Mouse (Mus musculus) neural tube, embryonic 15.5 days (tissue): Measurements from ENCODE around the gene Slc8a1. TPM values are rescaled to one million over a fixed set of nuclear protein-coding genes. Genes with fewer than 3 reads are reported as not detected.

Source experiments
- ATAC-seq: fragments of 200-750 bp; cut with Nextera tagmentation; 2 replicates; pipeline ENCODE4 v1.8.0; 2017; ENCODE audit warnings: mild to moderate bottlenecking, moderate TSS enrichment, moderate library complexity; ENCODE audit not compliant: low FRiP score
- H3K27ac ChIP-seq: fragments of 300-500 bp; sonication (generic); replicated peaks from 2 replicates; pipeline ENCODE4 v1.5.1; 2015; ENCODE audit warnings: mild to moderate bottlenecking, inconsistent platforms
- H3K27me3 ChIP-seq: fragments of 300-500 bp; sonication (generic); replicated peaks from 2 replicates; pipeline ENCODE4 v1.6.1; 2015; ENCODE audit warnings: inconsistent platforms
- H3K36me3 ChIP-seq: fragments of 300-500 bp; sonication (generic); 2 replicates; pipeline ENCODE4 v1.6.1; 2015; ENCODE audit warnings: inconsistent platforms
- H3K4me1 ChIP-seq: fragments of 300-500 bp; sonication (generic); 2 replicates; pipeline ENCODE4 v1.6.1; 2015; ENCODE audit warnings: inconsistent platforms
- H3K4me2 ChIP-seq: fragments of 300-500 bp; sonication (generic); 2 replicates; pipeline ENCODE4 v1.6.1; 2015; ENCODE audit warnings: inconsistent platforms, mild to moderate bottlenecking, moderate library complexity
- H3K4me3 ChIP-seq: fragments of 300-500 bp; sonication (generic); replicated peaks from 2 replicates; pipeline ENCODE4 v1.5.1; 2015; ENCODE audit warnings: mild to moderate bottlenecking, inconsistent platforms
- H3K9ac ChIP-seq: fragments of 300-500 bp; sonication (generic); replicated peaks from 2 replicates; pipeline ENCODE4 v1.6.1; 2015; ENCODE audit warnings: mild to moderate bottlenecking, inconsistent platforms
- H3K9me3 ChIP-seq: fragments of 300-500 bp; sonication (generic); replicated peaks from 2 replicates; pipeline ENCODE4 v1.6.1; 2016; ENCODE audit warnings: inconsistent platforms
- WGBS: fragments of 180-500 bp; shearing (Covaris S2); methylation state at CpG from one replicate; pipeline ENCODE4 v1.1.7; 2015; ENCODE audit warnings: mixed read lengths; 5-methylcytosine and 5-hydroxymethylcytosine counted together
- polyA plus RNA-seq: library from polyadenylated mRNA; unstranded; fragments of >200 nt; fragmentation: Nextera tagmentation; extraction: Ambion mirVana; gene quantifications from 2 replicates; pipeline ENCODE4 v1.2.1, GENCODE M21; 2015

The Slc8a1 gene
- polyA plus RNA-seq, 1 experiment from 2014 or later: 23.1 TPM

DNA sequence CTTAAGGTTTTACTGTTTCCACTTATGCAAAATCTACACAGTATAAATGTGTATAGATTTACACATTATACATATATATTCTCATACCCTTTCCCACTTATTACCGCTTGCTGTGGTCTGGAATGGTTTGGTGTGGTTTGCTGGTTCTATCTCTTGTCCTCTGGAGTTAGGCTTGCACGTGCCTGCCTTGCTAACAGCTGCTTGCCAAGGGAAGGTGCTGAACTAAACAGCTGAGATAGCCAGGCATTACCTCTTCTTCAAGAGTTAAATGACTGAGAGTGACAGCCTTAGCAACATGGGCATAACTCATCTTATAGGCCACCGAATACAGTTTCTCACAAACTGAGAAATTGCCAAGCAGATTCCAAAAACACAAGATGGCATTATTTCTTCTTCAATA, 211.7 kb downstream of the Slc8a1 start:
- ATAC-seq: no peak
- Histone ChIP-seq H3K4me3 (no peak overlapping the region), H3K9ac (no peak overlapping the region), H3K9me3 (no peaks in the 10 kb centered on the region), H3K27ac (no peak overlapping the region), H3K36me3 (no peaks in the 10 kb centered on the region), H3K4me1 (peaks cover 14% of the 10 kb centered on the region), H3K4me2 (no peak overlapping the region), H3K27me3 (no peaks in the 10 kb centered on the region)
- WGBS: 95% methylated on average over 3 of the region's 3 CpGs

GRCm38 (mm10) chr17:81524826-81525225, 213.4 kb downstream of the Slc8a1 start:
- ATAC-seq: no peak
- H3K4me2 ChIP-seq: no peak overlapping the region
- H3K9ac ChIP-seq: no peak overlapping the region
- no peaks in the 10 kb centered on the region for H3K27me3 ChIP-seq
- no peak overlapping the region for H3K4me3 ChIP-seq
- 50% methylated on average over 6 of the region's 6 CpGs for WGBS
- no peaks in the 10 kb centered on the region for H3K9me3 ChIP-seq
- H3K27ac ChIP-seq: no peak overlapping the region; the same call in 1 of the 2 replicates
- H3K36me3 ChIP-seq: no peaks in the 10 kb centered on the region
- peaks cover 14% of the 10 kb centered on the region for H3K4me1 ChIP-seq

- WGBS: 84% methylated on average over 2 of the region's 2 CpGs
- Histone ChIP-seq H3K36me3 (no peaks in the 10 kb centered on the region), H3K4me1 (peaks cover 14% of the 10 kb centered on the region), H3K27me3 (no peaks in the 10 kb centered on the region), H3K9me3 (no peaks in the 10 kb centered on the region), H3K4me3 (no peak overlapping the region), H3K4me2 (no peak overlapping the region), H3K27ac (no peak overlapping the region), H3K9ac (no peak overlapping the region)
- no peak for ATAC-seq
Observed at GRCm38 (mm10) chr17:81523943-81524342, 214.2 kb downstream of the Slc8a1 start.

DNA sequence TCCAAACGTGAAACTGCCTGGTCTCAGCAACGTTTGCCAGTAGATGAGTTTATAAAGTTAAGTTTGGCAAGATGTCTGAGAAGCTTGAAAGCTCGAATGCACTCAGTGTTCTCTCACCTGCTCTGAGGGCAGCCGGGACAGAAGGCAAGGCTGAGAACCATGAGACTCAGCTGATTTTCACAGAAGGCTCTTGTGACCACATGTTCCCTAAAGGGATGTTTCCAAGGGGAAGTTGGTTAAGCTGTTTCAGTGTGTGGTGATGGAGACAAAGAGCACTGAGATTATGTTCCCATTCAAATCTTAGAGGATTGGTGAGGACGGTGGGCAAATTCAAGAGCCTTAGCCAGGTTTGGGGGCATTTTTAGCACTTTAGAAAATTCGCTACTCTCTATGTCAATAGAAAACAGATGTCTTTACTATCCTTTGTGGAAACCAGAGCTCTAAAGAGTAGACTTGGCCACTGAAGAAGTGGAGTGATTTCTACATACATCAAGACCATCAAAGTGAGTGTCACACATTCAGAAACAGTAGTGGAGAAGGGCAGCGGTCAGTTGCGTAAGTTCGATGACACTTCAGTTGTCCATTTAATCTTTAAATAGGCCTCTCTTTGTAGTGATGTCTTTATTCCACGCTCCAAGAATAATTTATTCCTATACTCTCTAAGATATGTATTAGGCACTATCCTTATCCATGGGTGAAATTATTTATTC, 219.7 kb downstream of the Slc8a1 start:
- WGBS: 92% methylated on average over 10 of the region's 10 CpGs
- H3K27ac ChIP-seq: no peak overlapping the region
- H3K4me3 ChIP-seq: no peak overlapping the region
- no peaks in the 10 kb centered on the region for H3K27me3 ChIP-seq
- H3K9ac ChIP-seq: no peak overlapping the region
- no peak overlapping the region for H3K4me2 ChIP-seq
- no peak for ATAC-seq
- H3K9me3 ChIP-seq: no peaks in the 10 kb centered on the region
- H3K4me1 ChIP-seq: no peaks in the 10 kb centered on the region
- no peaks in the 10 kb centered on the region for H3K36me3 ChIP-seq

GRCm38 (mm10) chr17:81516155-81516554, 222.0 kb downstream of the Slc8a1 start:
- Histone ChIP-seq H3K4me1 (0 out of 2 replicates have a peak, but pooled peaks cover 3% of the 10 kb centered on the region), H3K9ac (no peak overlapping the region), H3K27me3 (no peaks in the 10 kb centered on the region), H3K36me3 (no peaks in the 10 kb centered on the region), H3K9me3 (no peaks in the 10 kb centered on the region), H3K4me2 (no peak overlapping the region), H3K27ac (no peak overlapping the region), H3K4me3 (no peak overlapping the region)
- 25% methylated on average over 4 of the region's 4 CpGs for WGBS
- no peak for ATAC-seq

- H3K27me3 ChIP-seq: no peaks in the 10 kb centered on the region
- H3K27ac ChIP-seq: no peak overlapping the region
- WGBS: 88% methylated on average over 4 of the region's 4 CpGs
- ATAC-seq: no peak
- no peaks in the 10 kb centered on the region for H3K9me3 ChIP-seq
- 0 out of 2 replicates have a peak, but pooled peaks cover 3% of the 10 kb centered on the region for H3K4me1 ChIP-seq
- no peaks in the 10 kb centered on the region for H3K36me3 ChIP-seq
- H3K9ac ChIP-seq: no peak overlapping the region
- no peak overlapping the region for H3K4me3 ChIP-seq
- no peak overlapping the region for H3K4me2 ChIP-seq
Observed at GRCm38 (mm10) chr17:81514022-81514421, 224.2 kb downstream of the Slc8a1 start.

GRCm38 (mm10) chr17:81513368-81513958, 224.7 kb downstream of the Slc8a1 start:
- H3K27ac ChIP-seq: no peak overlapping the region
- ATAC-seq: no peak
- no peak overlapping the region for H3K4me2 ChIP-seq
- no peak overlapping the region for H3K9ac ChIP-seq
- no peaks in the 10 kb centered on the region for H3K9me3 ChIP-seq
- H3K27me3 ChIP-seq: no peaks in the 10 kb centered on the region
- H3K4me1 ChIP-seq: 0 out of 2 replicates have a peak, but pooled peaks cover 3% of the 10 kb centered on the region
- no peaks in the 10 kb centered on the region for H3K36me3 ChIP-seq
- no peak overlapping the region for H3K4me3 ChIP-seq
- 54% methylated on average over 6 of the region's 6 CpGs for WGBS

- H3K9me3 ChIP-seq: no peaks in the 10 kb centered on the region
- H3K4me3 ChIP-seq: no peak overlapping the region
- peaks cover 10% of the 10 kb centered on the region; the same call in 1 of the 2 replicates for H3K4me1 ChIP-seq
- H3K27me3 ChIP-seq: no peaks in the 10 kb centered on the region
- no peak for ATAC-seq
- H3K36me3 ChIP-seq: no peaks in the 10 kb centered on the region
- H3K4me2 ChIP-seq: no peak overlapping the region
- H3K27ac ChIP-seq: no peak overlapping the region
- 82% methylated on average over 5 of the region's 5 CpGs for WGBS
- no peak overlapping the region for H3K9ac ChIP-seq
Observed at GRCm38 (mm10) chr17:81505162-81505685, 233.0 kb downstream of the Slc8a1 start.

- Histone ChIP-seq H3K9me3 (no peaks in the 10 kb centered on the region), H3K27ac (no peak overlapping the region), H3K4me1 (peaks cover 10% of the 10 kb centered on the region; the same call in 1 of the 2 replicates), H3K9ac (no peak overlapping the region), H3K4me2 (no peak overlapping the region), H3K36me3 (no peaks in the 10 kb centered on the region), H3K4me3 (no peak overlapping the region), H3K27me3 (no peaks in the 10 kb centered on the region)
- no peak for ATAC-seq
- WGBS: 97% methylated on average over 2 of the region's 2 CpGs
Observed at GRCm38 (mm10) chr17:81504040-81504439, 234.1 kb downstream of the Slc8a1 start.

- WGBS: 69% methylated on average over 3 of the region's 3 CpGs
- H3K27ac ChIP-seq: no peak overlapping the region
Observed at GRCm38 (mm10) chr17:81502732-81503131, 235.4 kb downstream of the Slc8a1 start.

GRCm38 (mm10) chr17:81500686-81501407, 237.3 kb downstream of the Slc8a1 start:
- WGBS: 57% methylated on average over 5 of the region's 5 CpGs
- ATAC-seq: no peak
- no peak overlapping the region for H3K27ac ChIP-seq

More at GRCm38 (mm10) chr17:81502732-81503131, 235.4 kb downstream of the Slc8a1 start:
- H3K4me1 ChIP-seq: peaks cover 10% of the 10 kb centered on the region; the same call in 1 of the 2 replicates
- H3K4me3 ChIP-seq: no peak overlapping the region
- H3K4me2 ChIP-seq: no peak overlapping the region
- H3K9me3 ChIP-seq: no peaks in the 10 kb centered on the region
- H3K9ac ChIP-seq: no peak overlapping the region
- no peaks in the 10 kb centered on the region for H3K27me3 ChIP-seq
- ATAC-seq: 0 out of 2 replicates have a peak, but pooled peaks have one; percentile 59
- no peaks in the 10 kb centered on the region for H3K36me3 ChIP-seq

More at GRCm38 (mm10) chr17:81500686-81501407, 237.3 kb downstream of the Slc8a1 start:
- Histone ChIP-seq H3K36me3 (no peaks in the 10 kb centered on the region), H3K9ac (no peak overlapping the region), H3K4me2 (no peak overlapping the region), H3K9me3 (no peaks in the 10 kb centered on the region), H3K4me3 (no peak overlapping the region), H3K4me1 (peaks cover 10% of the 10 kb centered on the region; the same call in 1 of the 2 replicates), H3K27me3 (no peaks in the 10 kb centered on the region)
